Mouse (Mus musculus) embryonic facial prominence, embryonic 11.5 days (tissue): ENCODE data around the gene Cpsf7. TPM values are rescaled to one million over a fixed set of nuclear protein-coding genes. Genes with fewer than 3 reads are reported as not detected.

Experiments
- polyA plus RNA-seq: library from polyadenylated mRNA; unstranded; fragments of >200 nt; fragmentation: Nextera tagmentation; extraction: Ambion mirVana; gene quantifications from 2 replicates; pipeline ENCODE4 v1.2.1, GENCODE M21; 2014

The Cpsf7 gene
- polyA plus RNA-seq, 1 experiment from 2014 or later, result 64.6 TPM

Other genes starting within 250 kb of the Cpsf7 start
- gene Dagla, start 220.4 kb upstream of the Cpsf7 start, polyA plus RNA-seq, result 0.98 and 1.3 TPM in 2 replicates
- gene Syt7, start 136.2 kb upstream of the Cpsf7 start, polyA plus RNA-seq, result 2.2 and 2.7 TPM in 2 replicates
- 0.13 and 0.20 TPM in 2 replicates for gene Lrrc10b, start 67.8 kb upstream of the Cpsf7 start, polyA plus RNA-seq
- 0.32 TPM in 1 of 2 replicates, not detected in the other for gene Ppp1r32, start 42.3 kb upstream of the Cpsf7 start, polyA plus RNA-seq
- 60.4 and 66.2 TPM in 2 replicates for gene Sdhaf2, start 876 bp downstream of the Cpsf7 start, polyA plus RNA-seq
- 65.2 and 69.0 TPM in 2 replicates for gene Tmem216, start 31.0 kb downstream of the Cpsf7 start, polyA plus RNA-seq
- 13.7 and 13.8 TPM in 2 replicates for gene Cyb561a3, start 51.9 kb downstream of the Cpsf7 start, polyA plus RNA-seq
- gene Tmem138, start 52.1 kb downstream of the Cpsf7 start, polyA plus RNA-seq, result 48.8 and 49.3 TPM in 2 replicates
- 400 and 408 TPM in 2 replicates for gene Ddb1, start 80.1 kb downstream of the Cpsf7 start, polyA plus RNA-seq
- 20.0 and 23.3 TPM in 2 replicates for gene Tkfc, start 80.4 kb downstream of the Cpsf7 start, polyA plus RNA-seq
- gene Vwce, start 108.9 kb downstream of the Cpsf7 start, polyA plus RNA-seq, result 0.73 and 0.96 TPM in 2 replicates
- not detected in 2 replicates for gene Pga5, start 152.8 kb downstream of the Cpsf7 start, polyA plus RNA-seq
- 26.2 and 31.8 TPM in 2 replicates for gene Vps37c, start 163.5 kb downstream of the Cpsf7 start, polyA plus RNA-seq
- gene Cd5, start 213.7 kb downstream of the Cpsf7 start, polyA plus RNA-seq, result 0.15 TPM in 1 of 2 replicates, not detected in the other